Mouse (Mus musculus) liver, postnatal 0 days (tissue): Measurements from ENCODE around the gene Prdm12.

Source experiments
- CTCF ChIP-seq: sonication (generic); IDR thresholded peaks from 2 replicates; pipeline ENCODE4 v1.5.1; 2016; ENCODE audit warnings: antibody characterized with exemption, low read depth
- EP300 ChIP-seq: IDR thresholded peaks from 2 replicates; pipeline ENCODE4 v1.6.1; 2016; ENCODE audit warnings: antibody characterized with exemption, low read depth, mild to moderate bottlenecking

GRCm38 (mm10) chr2:31639466-31639760, 424 bp upstream of the Prdm12 start:
- TF ChIP-seq CTCF (no peak), EP300 (no peak)
